ENCODE assay signal across 8 mouse cellular contexts in the genomic region with DNA sequence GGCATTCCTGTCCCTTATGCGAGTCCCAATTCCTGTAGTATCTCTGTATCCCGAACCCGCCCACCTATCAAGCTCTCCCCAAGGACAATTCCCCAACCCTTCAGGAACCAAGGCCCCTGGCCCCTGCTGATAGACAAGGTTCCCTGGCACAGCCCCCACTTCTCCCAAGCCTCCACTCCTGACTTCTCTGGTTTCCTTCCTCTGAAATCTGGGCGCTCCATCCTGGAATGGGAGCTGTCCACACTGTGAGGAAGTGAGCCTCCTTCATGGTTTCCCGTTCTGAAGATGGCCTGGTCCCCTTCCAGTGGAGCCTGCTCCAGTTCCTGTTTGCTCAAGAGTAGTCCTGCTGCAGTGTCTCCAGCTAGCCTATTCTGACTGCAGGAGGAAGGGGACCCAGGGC. TPM values are rescaled to one million over a fixed set of nuclear protein-coding genes. Genes with fewer than 3 reads are reported as not detected.
A peak's percentile ranks its signal among the peaks of the same experiment; 100 is the strongest.
DNase-seq lines count a peak whose midpoint lies in the region; ATAC-seq lines count a peak whose summit lies in the region.

No protein-coding gene starts in this region.

- peak overlapping the region; percentile 92 for H3K9ac ChIP-seq in forebrain, embryonic 12.5 days
- H3K9ac ChIP-seq in hindbrain, embryonic 15.5 days = peak overlapping the region; percentile 98
- H3K9ac ChIP-seq in liver, embryonic 15.5 days = peak overlapping the region; percentile 80; the same call in 1 of the 2 replicates
- H3K9ac ChIP-seq in neural tube, embryonic 14.5 days (replicated peaks; ENCODE audit: low read depth, low read length) = peak overlapping the region; percentile 80

- H3K27me3 ChIP-seq in forebrain, embryonic 12.5 days = no peaks in the 10 kb centered on the region; the same call in 1 of the 2 replicates
- H3K27me3 ChIP-seq in hindbrain, embryonic 15.5 days = no peaks in the 10 kb centered on the region
- H3K27me3 ChIP-seq in liver, embryonic 15.5 days = no peaks in the 10 kb centered on the region; the same call in 1 of the 2 replicates
- no peaks in the 10 kb centered on the region for H3K27me3 ChIP-seq in neural tube, embryonic 14.5 days (ENCODE audit: control insufficient read depth, insufficient read depth, low read length)

- no peaks in the 10 kb centered on the region for H3K9me3 ChIP-seq in forebrain, embryonic 12.5 days
- H3K9me3 ChIP-seq in hindbrain, embryonic 15.5 days = no peaks in the 10 kb centered on the region
- H3K9me3 ChIP-seq in liver, embryonic 15.5 days (replicated peaks) = no peaks in the 10 kb centered on the region
- no peaks in the 10 kb centered on the region for H3K9me3 ChIP-seq in neural tube, embryonic 14.5 days (ENCODE audit: control insufficient read depth, low read length)

- 67% methylated on average over 5 of the region's 5 CpGs for WGBS in forebrain, embryonic 12.5 days
- 65% methylated on average over 5 of the region's 5 CpGs for WGBS in hindbrain, embryonic 15.5 days
- 38% methylated on average over 5 of the region's 5 CpGs for WGBS in liver, embryonic 15.5 days (ENCODE audit: insufficient replicate concordance)
- WGBS in neural tube, embryonic 14.5 days = 67% methylated on average over 5 of the region's 5 CpGs

- peak; percentile 26 for DNase-seq in adipocyte (ENCODE audit: low spot score)
- DNase-seq in retina, postnatal 1 day = no peak
- no peak for DNase-seq in adrenal gland, adult 18-20 months (ENCODE audit: low spot score in 2 of 2)
- no peak for DNase-seq in urinary bladder, adult 18-20 months (ENCODE audit: low spot score in 2 of 2)

- H3K4me2 ChIP-seq in forebrain, embryonic 12.5 days = peak overlapping the region; percentile 87
- H3K4me2 ChIP-seq in hindbrain, embryonic 15.5 days = peak overlapping the region; percentile 65
- H3K4me2 ChIP-seq in liver, embryonic 15.5 days = peak overlapping the region; percentile 97
- H3K4me2 ChIP-seq in neural tube, embryonic 14.5 days (ENCODE audit: low read depth, low read length) = peak overlapping the region; percentile 64

- peaks cover 15% of the 10 kb centered on the region for H3K4me1 ChIP-seq in forebrain, embryonic 12.5 days
- peaks cover 22% of the 10 kb centered on the region for H3K4me1 ChIP-seq in hindbrain, embryonic 15.5 days (replicated peaks)
- peaks cover 59% of the 10 kb centered on the region for H3K4me1 ChIP-seq in liver, embryonic 15.5 days (replicated peaks)
- H3K4me1 ChIP-seq in neural tube, embryonic 14.5 days (ENCODE audit: control insufficient read depth, insufficient read depth, low read length) = no peaks in the 10 kb centered on the region; the same call in 1 of the 2 replicates

- peak overlapping the region; percentile 79 for H3K4me3 ChIP-seq in forebrain, embryonic 12.5 days (replicated peaks)
- peak overlapping the region; percentile 87 for H3K4me3 ChIP-seq in hindbrain, embryonic 15.5 days
- peak overlapping the region; percentile 72 for H3K4me3 ChIP-seq in liver, embryonic 15.5 days (replicated peaks)
- peak overlapping the region; percentile 78 for H3K4me3 ChIP-seq in neural tube, embryonic 14.5 days (ENCODE audit: low read depth, low read length)

- no peak for ATAC-seq in forebrain, embryonic 12.5 days (ENCODE audit: low FRiP score)
- no peak for ATAC-seq in hindbrain, embryonic 15.5 days (ENCODE audit: low FRiP score, low read depth)
- no peak for ATAC-seq in liver, embryonic 15.5 days (ENCODE audit: insufficient read depth)
- no peak for ATAC-seq in neural tube, embryonic 14.5 days (ENCODE audit: low read depth)

- no peak overlapping the region for H3K27ac ChIP-seq in forebrain, embryonic 12.5 days
- H3K27ac ChIP-seq in hindbrain, embryonic 15.5 days (replicated peaks) = 0 out of 2 replicates have a peak overlapping the region, but pooled peaks have one; percentile 85
- 0 out of 2 replicates have a peak overlapping the region, but pooled peaks have one; percentile 1 for H3K27ac ChIP-seq in liver, embryonic 15.5 days (replicated peaks)
- no peak overlapping the region for H3K27ac ChIP-seq in neural tube, embryonic 14.5 days (ENCODE audit: low read depth, low read length)

- peaks cover 57% of the 10 kb centered on the region for H3K36me3 ChIP-seq in forebrain, embryonic 12.5 days (replicated peaks)
- H3K36me3 ChIP-seq in hindbrain, embryonic 15.5 days = peaks cover 67% of the 10 kb centered on the region
- H3K36me3 ChIP-seq in liver, embryonic 15.5 days (replicated peaks) = peaks cover 52% of the 10 kb centered on the region
- peaks cover 41% of the 10 kb centered on the region for H3K36me3 ChIP-seq in neural tube, embryonic 14.5 days (ENCODE audit: control insufficient read depth, insufficient read depth, low read length)

RNA-seq across cellular contexts. Expression of a gene that starts 1.0 kb away (rescaled TPM):
- 14.3 and 17.3 TPM in 2 replicates for polyA plus RNA-seq in forebrain, embryonic 12.5 days (2016; fragmentation: Nextera tagmentation; extraction: Ambion mirVana)
- 30.3 and 30.7 TPM in 2 replicates for polyA plus RNA-seq in hindbrain, embryonic 15.5 days (2015; fragmentation: Nextera tagmentation; extraction: Ambion mirVana)
- polyA plus RNA-seq in liver, embryonic 15.5 days (2015; fragmentation: Nextera tagmentation; extraction: Ambion mirVana) = 3.9 and 9.1 TPM in 2 replicates
- 25.4 and 30.0 TPM in 2 replicates for polyA plus RNA-seq in neural tube, embryonic 14.5 days (2014; fragmentation: Nextera tagmentation; extraction: Ambion mirVana)
- 10 to 100 TPM; 10.8 to 11.3 TPM for total RNA-seq in adrenal gland, adult 18-20 months (2021)

RNA-seq across cellular contexts. Expression of a gene that starts 16.9 kb away (rescaled TPM):
- polyA plus RNA-seq in forebrain, embryonic 12.5 days (2016; fragmentation: Nextera tagmentation; extraction: Ambion mirVana) = 13.0 and 14.2 TPM in 2 replicates
- polyA plus RNA-seq in hindbrain, embryonic 15.5 days (2015; fragmentation: Nextera tagmentation; extraction: Ambion mirVana) = 12.7 and 14.6 TPM in 2 replicates
- polyA plus RNA-seq in liver, embryonic 15.5 days (2015; fragmentation: Nextera tagmentation; extraction: Ambion mirVana) = 0.15 and 0.16 TPM in 2 replicates
- 18.5 and 21.6 TPM in 2 replicates for polyA plus RNA-seq in neural tube, embryonic 14.5 days (2014; fragmentation: Nextera tagmentation; extraction: Ambion mirVana)
- total RNA-seq in adrenal gland, adult 18-20 months (2021) = 1 to 10 TPM; 3.6 to 4.1 TPM

RNA-seq across cellular contexts. Expression of a gene that starts 25.6 kb away (rescaled TPM):
- polyA plus RNA-seq in forebrain, embryonic 12.5 days (2016; fragmentation: Nextera tagmentation; extraction: Ambion mirVana) = 124 and 140 TPM in 2 replicates
- polyA plus RNA-seq in hindbrain, embryonic 15.5 days (2015; fragmentation: Nextera tagmentation; extraction: Ambion mirVana) = 180 and 206 TPM in 2 replicates
- 11.6 and 12.9 TPM in 2 replicates for polyA plus RNA-seq in liver, embryonic 15.5 days (2015; fragmentation: Nextera tagmentation; extraction: Ambion mirVana)
- 268 and 320 TPM in 2 replicates for polyA plus RNA-seq in neural tube, embryonic 14.5 days (2014; fragmentation: Nextera tagmentation; extraction: Ambion mirVana)
- 100 to 1,000 TPM in 1 of 2 experiments, 10 to 100 TPM in 1; 76.8 to 101 TPM for total RNA-seq in adrenal gland, adult 18-20 months (2021)

RNA-seq across cellular contexts. Expression of a gene that starts 43.9 kb away (rescaled TPM):
- 12.4 and 13.1 TPM in 2 replicates for polyA plus RNA-seq in forebrain, embryonic 12.5 days (2016; fragmentation: Nextera tagmentation; extraction: Ambion mirVana)
- 19.5 and 22.1 TPM in 2 replicates for polyA plus RNA-seq in hindbrain, embryonic 15.5 days (2015; fragmentation: Nextera tagmentation; extraction: Ambion mirVana)
- polyA plus RNA-seq in liver, embryonic 15.5 days (2015; fragmentation: Nextera tagmentation; extraction: Ambion mirVana) = 6.3 and 6.5 TPM in 2 replicates
- 21.9 and 22.2 TPM in 2 replicates for polyA plus RNA-seq in neural tube, embryonic 14.5 days (2014; fragmentation: Nextera tagmentation; extraction: Ambion mirVana)
- total RNA-seq in adrenal gland, adult 18-20 months (2021) = 10 to 100 TPM in 1 of 2 experiments, 1 to 10 TPM in 1; 9.6 to 13.8 TPM

Comparison
In these comparisons a context has a peak if more than half of its experiments do, and no peak if none do; other contexts are left out.
1. H3K27ac ChIP-seq: peak in hindbrain, embryonic 15.5 days (single experiment) and liver, embryonic 15.5 days (single experiment); none in forebrain, embryonic 12.5 days (single experiment) and neural tube, embryonic 14.5 days (single experiment).
2. RNA of a gene that starts 16.9 kb away (polyA plus RNA-seq): 18.5 to 21.6 TPM in neural tube, embryonic 14.5 days, 13.0 to 14.2 TPM in forebrain, embryonic 12.5 days and 12.7 to 14.6 TPM in hindbrain, embryonic 15.5 days; 0.15 to 0.16 TPM in liver, embryonic 15.5 days; every median in the first group is over 10 times any median in the second.
3. Peak in every context shown above with its lines, with median percentiles within 50 percentile points of each other: H3K4me2 ChIP-seq, H3K4me3 ChIP-seq and H3K9ac ChIP-seq.